Mouse (Mus musculus): ENCODE measurements around the gene Tbata.

Gene Tbata

GRCm38 (mm10) chr10:61171654-61172053, at the start of gene Tbata:
TSS of gene Tbata (plus strand) at chr10:61171954.
- no peak for DNase-seq

DNA sequence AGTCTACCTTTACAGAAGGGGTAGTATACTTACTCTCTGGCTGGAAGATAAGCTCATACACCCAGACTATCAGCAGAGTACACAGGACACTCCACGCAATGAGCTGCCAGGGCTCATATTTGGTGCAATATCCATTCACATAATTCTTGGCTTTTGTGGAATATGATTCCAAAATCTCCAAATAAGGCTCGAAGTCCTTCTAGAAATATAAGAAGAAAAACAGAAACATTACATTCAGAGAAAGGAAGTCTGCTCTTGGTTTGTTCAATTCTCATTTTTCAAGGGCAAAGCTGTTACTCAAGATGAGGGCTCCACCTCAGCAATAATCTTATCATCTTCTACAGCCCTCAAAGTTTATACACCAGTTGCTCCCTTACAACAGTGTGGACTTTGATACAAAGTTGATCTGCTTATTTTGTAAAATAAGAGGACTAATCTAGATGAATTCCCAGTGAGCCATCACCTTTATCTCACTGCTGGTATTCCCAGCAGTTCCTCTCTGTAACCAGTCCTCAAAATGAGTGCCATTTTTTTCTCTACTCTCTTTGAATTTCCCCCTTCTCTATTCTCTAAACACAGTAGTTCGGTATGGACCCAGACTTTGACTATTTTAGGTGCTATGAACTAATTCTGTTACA, 48.4 kb upstream of the Tbata start:
- no peak for DNase-seq

- no peak for DNase-seq
These were observed 47.3 kb upstream of the Tbata start for GRCm38 (mm10) chr10:61124462-61124861.

DNA sequence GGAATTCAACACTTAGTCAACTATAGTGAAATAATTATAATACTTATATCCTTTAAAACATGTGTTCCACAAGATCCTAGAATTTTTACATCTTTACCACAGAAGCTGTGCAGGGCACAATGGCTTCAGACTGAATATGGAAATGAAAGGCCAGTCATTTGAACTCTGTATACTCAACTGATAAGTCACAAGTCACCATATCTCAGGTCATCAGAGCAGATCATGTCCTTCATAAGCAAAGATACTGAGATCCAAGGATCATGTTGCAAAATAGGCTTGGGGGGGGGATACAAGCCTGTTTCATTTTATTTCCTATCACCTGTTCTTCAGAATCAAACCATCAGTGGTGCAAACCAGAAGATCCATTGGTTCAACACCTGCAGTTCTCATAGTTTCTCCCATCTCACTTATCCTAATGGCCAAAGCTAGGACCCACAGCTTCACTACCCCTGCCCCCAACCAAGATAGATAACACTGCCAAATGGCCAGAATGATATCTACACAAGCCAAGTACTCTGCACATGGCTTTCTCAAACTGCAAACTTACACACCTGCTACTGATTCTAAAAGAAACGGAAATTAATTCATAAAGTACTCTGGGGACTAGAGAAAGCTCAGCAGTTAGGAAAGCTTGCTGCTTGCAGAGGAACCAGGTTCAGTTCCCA, 42.9 kb upstream of the Tbata start:
- DNase-seq = no peak

DNA sequence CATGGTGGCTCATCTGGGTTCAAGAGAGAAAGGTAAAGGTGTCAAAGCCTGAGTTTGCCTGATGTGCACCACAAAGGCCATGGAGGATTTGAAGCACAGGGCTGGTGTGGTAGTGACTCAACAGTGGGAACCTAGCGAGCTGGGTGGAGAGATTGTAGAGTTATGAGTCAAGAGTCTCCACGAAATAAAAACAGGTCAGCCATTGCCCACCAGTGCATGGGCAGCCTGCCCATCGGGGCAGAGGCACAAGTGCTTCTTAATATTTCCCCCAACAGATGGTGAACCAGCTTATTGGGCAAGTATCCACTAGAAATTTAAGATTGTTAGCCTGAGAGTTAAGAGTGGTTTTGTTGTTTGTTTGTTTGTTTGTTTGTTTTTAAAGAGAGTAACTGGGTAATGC, 40.8 kb upstream of the Tbata start:
- DNase-seq = no peak

GRCm38 (mm10) chr10:61134041-61134440, 37.7 kb upstream of the Tbata start:
- DNase-seq = no peak

- no peak for DNase-seq
These were observed 36.4 kb upstream of the Tbata start for GRCm38 (mm10) chr10:61135226-61135839.

DNA sequence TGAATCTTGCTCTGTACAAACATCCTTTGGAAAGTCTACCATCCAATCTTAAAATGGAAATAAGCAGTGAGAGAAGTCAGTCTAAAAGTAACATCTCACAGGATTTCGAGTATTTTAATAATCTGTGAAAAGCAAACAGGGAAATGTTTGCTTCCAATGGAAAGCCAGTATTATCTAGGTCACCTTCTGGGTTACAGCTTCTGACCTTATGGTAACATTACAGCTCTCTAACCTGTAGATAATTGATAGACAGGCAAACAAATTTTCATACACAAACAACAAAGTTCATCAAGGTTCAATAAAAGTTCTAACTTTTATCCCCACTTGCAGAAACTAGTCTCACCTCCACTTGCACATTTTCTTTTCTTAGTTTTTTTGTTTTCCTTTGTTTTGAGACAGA, 34.2 kb upstream of the Tbata start:
- no peak for DNase-seq

DNA sequence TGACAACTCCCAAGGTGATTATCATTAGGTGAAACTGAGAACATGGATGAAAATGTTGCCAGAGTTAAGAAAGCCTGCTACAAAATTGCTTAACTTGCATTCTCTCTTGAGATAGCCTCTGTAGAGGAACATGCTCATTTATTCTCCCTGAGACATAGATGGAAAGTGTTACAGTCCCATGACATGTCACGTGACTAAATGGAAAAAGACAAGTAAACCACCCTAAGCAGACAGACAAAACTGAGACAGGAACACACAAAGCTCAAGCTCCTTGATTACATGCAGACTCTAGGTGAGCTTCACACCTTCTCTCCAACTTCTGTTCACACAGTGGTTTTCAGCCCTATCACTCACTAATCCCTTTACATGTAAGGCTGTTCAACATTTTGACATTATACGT, 28.4 kb upstream of the Tbata start:
- no peak for DNase-seq

GRCm38 (mm10) chr10:61145766-61146118, 26.0 kb upstream of the Tbata start:
- no peak for DNase-seq

- peak; percentile 77 for DNase-seq
These were observed 25.5 kb upstream of the Tbata start for GRCm38 (mm10) chr10:61146119-61146806.

- DNase-seq = peak; percentile 38
These were observed 25.0 kb upstream of the Tbata start for GRCm38 (mm10) chr10:61146807-61147156.

GRCm38 (mm10) chr10:61147157-61148040, 24.4 kb upstream of the Tbata start, which contains the start of gene Sgpl1:
TSS of gene Sgpl1 (minus strand) at chr10:61147703.
- peak; percentile 89 for DNase-seq

GRCm38 (mm10) chr10:61149476-61149875, 22.3 kb upstream of the Tbata start:
- DNase-seq = no peak

DNA sequence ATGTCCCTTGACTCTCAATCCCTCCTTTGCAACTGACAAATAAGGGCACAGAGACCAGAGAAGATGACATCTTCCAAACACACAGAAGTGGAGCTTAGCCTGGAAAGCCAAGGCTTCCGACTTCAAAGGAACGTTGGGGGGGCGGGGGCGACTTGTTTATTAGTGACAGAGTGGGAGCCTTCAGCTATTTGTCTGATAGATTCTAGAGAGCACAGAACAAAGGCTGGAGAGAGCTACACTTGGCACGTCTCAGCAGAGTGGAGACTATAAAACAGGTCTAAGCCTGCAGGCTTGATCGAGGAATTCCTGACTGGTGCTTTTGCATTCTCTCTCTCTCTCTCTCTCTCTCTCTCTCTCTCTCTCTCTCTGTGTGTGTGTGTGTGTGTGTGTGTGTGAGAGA, 21.1 kb upstream of the Tbata start:
- no peak for DNase-seq

DNA sequence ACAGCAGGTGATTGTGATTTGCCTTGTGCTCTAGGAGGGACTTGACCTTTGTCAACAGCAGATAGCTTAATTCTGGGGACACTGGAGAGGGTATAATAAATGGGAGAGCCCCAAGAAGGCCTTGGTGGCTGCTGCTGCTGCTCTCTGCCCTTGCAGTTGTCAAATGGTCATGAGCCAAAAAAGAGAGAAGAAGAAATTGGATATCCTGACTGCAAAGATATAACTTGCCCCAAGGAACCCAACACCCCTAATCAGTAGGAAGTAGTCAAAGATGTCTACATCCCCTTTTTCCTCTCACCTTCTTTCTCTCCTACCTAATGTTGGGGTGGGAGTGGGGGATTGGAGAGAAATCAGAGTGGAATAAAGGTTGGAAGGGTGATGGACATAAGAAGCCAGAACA, 19.6 kb upstream of the Tbata start:
- DNase-seq = no peak

DNA sequence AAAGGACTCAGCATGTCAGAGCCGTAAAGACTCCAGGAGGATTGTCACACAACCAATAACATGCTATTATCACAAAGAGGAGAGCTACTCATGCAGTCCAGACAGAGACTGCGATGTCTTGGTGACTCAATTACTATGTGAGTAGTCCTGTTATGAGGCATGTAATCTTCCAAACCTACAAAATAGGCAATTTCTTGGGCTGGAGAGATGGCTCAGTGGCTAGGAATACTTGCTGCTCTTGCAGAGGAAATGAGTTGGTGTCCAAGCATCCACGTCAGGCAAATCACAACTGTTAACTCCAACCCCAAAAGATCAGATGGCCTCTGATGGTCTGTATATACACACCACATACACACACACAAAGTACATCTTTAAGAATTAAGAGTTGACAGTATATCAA, 16.1 kb upstream of the Tbata start:
- no peak for DNase-seq

- DNase-seq = no peak
These were observed 15.3 kb upstream of the Tbata start for GRCm38 (mm10) chr10:61156453-61156852.

- no peak for DNase-seq
These were observed 13.2 kb upstream of the Tbata start for GRCm38 (mm10) chr10:61158594-61158993.

GRCm38 (mm10) chr10:61160089-61160488, 11.7 kb upstream of the Tbata start:
- DNase-seq = no peak

DNA sequence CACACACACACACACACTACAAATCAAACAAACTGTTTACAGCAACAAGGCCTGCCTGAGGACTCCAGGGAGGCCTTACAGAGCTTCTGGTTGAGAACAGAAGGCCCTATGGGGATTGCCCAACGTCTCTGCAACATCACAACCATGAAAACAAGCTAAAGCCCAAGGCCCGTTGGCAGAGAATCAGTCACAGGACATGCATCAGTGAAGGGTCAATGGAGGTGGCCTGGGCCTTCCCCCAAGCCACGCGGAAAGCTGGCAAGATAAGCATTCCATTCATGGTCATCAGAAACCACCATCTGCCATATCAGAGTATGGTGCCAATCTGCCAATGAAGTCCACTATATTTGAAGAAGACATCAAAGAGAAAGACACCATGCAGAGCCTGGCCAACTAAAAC, 11.1 kb upstream of the Tbata start:
- DNase-seq = no peak

- no peak for DNase-seq
These were observed 9.4 kb upstream of the Tbata start for GRCm38 (mm10) chr10:61162366-61162765.
